Mouse (Mus musculus) adipose tissue, adult 10 weeks (tissue): ENCODE data around the gene Gprc5b. TPM values are rescaled to one million over a fixed set of nuclear protein-coding genes. Genes with fewer than 3 reads are reported as not detected.

ENCODE experiments used
- polyA plus RNA-seq: library from polyadenylated mRNA; stranded (reverse); fragments of 350-450 nt; fragmentation: Illumina TruSeq; extraction: RNeasy Lipid Tissue Mini Kit (QIAGEN cat#74804); gene quantifications from one replicate; pipeline ENCODE4 v1.2.3, GENCODE M21; 2014; ENCODE audit warnings: low read depth, low replicate concordance

Gprc5b gene
- 27.1 TPM for polyA plus RNA-seq

GRCm38 (mm10) chr7:118995007-118995406 is at the start of gene Gprc5b:
Gprc5b (minus strand) TSS chr7:118995211.

Other genes with a start within 250 kb of the Gprc5b start
- 4.2 TPM for gene Iqck, start 139.5 kb downstream of the Gprc5b start, polyA plus RNA-seq
- 18.9 TPM for gene Knop1, start 139.0 kb downstream of the Gprc5b start, polyA plus RNA-seq
- not detected for gene Gpr139, start 189.4 kb upstream of the Gprc5b start, polyA plus RNA-seq